Mouse (Mus musculus) erythroblast, embryonic 14.5 days (primary cell): ENCODE measurements around the gene Lgals1. TPM values are rescaled to one million over a fixed set of nuclear protein-coding genes. Genes with fewer than 3 reads are reported as not detected.

Experiments used
- H3K27me3 ChIP-seq: 2 replicates; pipeline ENCODE4 v1.6.1; 2012; ENCODE audit warnings: inconsistent platforms; ENCODE audit not compliant: control insufficient read depth
- H3K36me3 ChIP-seq: 2 replicates; pipeline ENCODE4 v1.6.1; 2012; ENCODE audit warnings: mild to moderate bottlenecking, inconsistent platforms; ENCODE audit not compliant: control insufficient read depth
- H3K4me1 ChIP-seq: 2 replicates; pipeline ENCODE4 v1.6.1; 2012; ENCODE audit warnings: inconsistent platforms; ENCODE audit not compliant: control insufficient read depth
- H3K4me3 ChIP-seq: replicated peaks from 2 replicates; pipeline ENCODE3; 2012; ENCODE audit warnings: moderate library complexity, mild to moderate bottlenecking, inconsistent platforms
- H3K9me3 ChIP-seq: 2 replicates; pipeline ENCODE4 v1.6.1; 2012; ENCODE audit warnings: low read length, inconsistent platforms, mixed read lengths; ENCODE audit not compliant: control insufficient read depth
- GATA1 ChIP-seq: IDR thresholded peaks from 2 replicates; pipeline ENCODE4 v1.6.1; 2012; ENCODE audit warnings: low read length, inconsistent platforms, mixed read lengths
- TAL1 ChIP-seq: IDR thresholded peaks from 3 replicates; pipeline ENCODE4 v1.6.1; 2012; ENCODE audit warnings: low read length, inconsistent platforms, mixed read lengths
- polyA plus RNA-seq: library from polyadenylated mRNA; stranded (reverse); fragments of >175 nt; gene quantifications from 2 replicates; pipeline ENCODE4 v1.2.3, GENCODE M21; 2012

Lgals1 gene
- polyA plus RNA-seq, 1 experiment, result 121 TPM

- Histone ChIP-seq H3K36me3 (peaks cover 49% of the 10 kb centered on the region), H3K4me3 (no peak overlapping the region), H3K27me3 (no peaks in the 10 kb centered on the region), H3K9me3 (peaks cover 5% of the 10 kb centered on the region), H3K4me1 (peaks cover 88% of the 10 kb centered on the region)
- TF ChIP-seq TAL1 (no peak), GATA1 (no peak)
These were observed 8.4 kb upstream of the Lgals1 start for GRCm38 (mm10) chr15:78918126-78918525.

GRCm38 (mm10) chr15:78919914-78920313 lies 6.6 kb upstream of the Lgals1 start:
- Histone ChIP-seq H3K36me3 (peaks cover 49% of the 10 kb centered on the region), H3K4me1 (peaks cover 89% of the 10 kb centered on the region), H3K4me3 (no peak overlapping the region), H3K27me3 (no peaks in the 10 kb centered on the region), H3K9me3 (peaks cover 5% of the 10 kb centered on the region)
- no peak for TF ChIP-seq TAL1
- TF ChIP-seq GATA1, result no peak

- Histone ChIP-seq H3K27me3 (no peaks in the 10 kb centered on the region), H3K4me1 (peaks cover 91% of the 10 kb centered on the region), H3K36me3 (peaks cover 36% of the 10 kb centered on the region), H3K4me3 (peak overlapping the region; percentile 59), H3K9me3 (peaks cover 5% of the 10 kb centered on the region)
- TF ChIP-seq GATA1 (peak; percentile 90), TAL1 (peak; percentile 88)
These were observed 3.8 kb upstream of the Lgals1 start for GRCm38 (mm10) chr15:78922700-78923099.

GRCm38 (mm10) chr15:78923585-78923984 lies 2.9 kb upstream of the Lgals1 start:
- Histone ChIP-seq H3K9me3 (peaks cover 5% of the 10 kb centered on the region), H3K4me3 (peak overlapping the region; percentile 59), H3K36me3 (peaks cover 28% of the 10 kb centered on the region), H3K4me1 (peaks cover 94% of the 10 kb centered on the region), H3K27me3 (no peaks in the 10 kb centered on the region)
- TF ChIP-seq TAL1 (no peak), GATA1 (peak; percentile 44; the same call in 1 of the 2 replicates)

GRCm38 (mm10) chr15:78925129-78925528 lies 1.4 kb upstream of the Lgals1 start:
- peak overlapping the region; percentile 1 for H3K4me3 ChIP-seq
- H3K27me3 ChIP-seq, result no peaks in the 10 kb centered on the region
- peaks cover 25% of the 10 kb centered on the region for H3K36me3 ChIP-seq
- H3K4me1 ChIP-seq, result peaks cover 93% of the 10 kb centered on the region
- H3K9me3 ChIP-seq, result peaks cover 5% of the 10 kb centered on the region
- no peak for TF ChIP-seq TAL1
- no peak for TF ChIP-seq GATA1

- TF ChIP-seq GATA1 (no peak), TAL1 (no peak)
- Histone ChIP-seq H3K4me1 (peaks cover 93% of the 10 kb centered on the region), H3K27me3 (no peaks in the 10 kb centered on the region), H3K4me3 (peak overlapping the region; percentile 61), H3K9me3 (no peaks in the 10 kb centered on the region), H3K36me3 (peaks cover 25% of the 10 kb centered on the region)
These were observed 679 bp downstream of the Lgals1 start for GRCm38 (mm10) chr15:78927021-78927787.

GRCm38 (mm10) chr15:78927788-78928457 lies 1.4 kb downstream of the Lgals1 start:
- Histone ChIP-seq H3K9me3 (no peaks in the 10 kb centered on the region), H3K27me3 (no peaks in the 10 kb centered on the region), H3K4me3 (peak overlapping the region; percentile 61), H3K36me3 (peaks cover 25% of the 10 kb centered on the region), H3K4me1 (peaks cover 90% of the 10 kb centered on the region)
- no peak for TF ChIP-seq TAL1
- no peak for TF ChIP-seq GATA1

- peaks cover 25% of the 10 kb centered on the region for H3K36me3 ChIP-seq
- H3K27me3 ChIP-seq, result no peaks in the 10 kb centered on the region
- H3K9me3 ChIP-seq, result no peaks in the 10 kb centered on the region
- H3K4me1 ChIP-seq, result peaks cover 90% of the 10 kb centered on the region
- peak overlapping the region; percentile 61 for H3K4me3 ChIP-seq
- no peak for TF ChIP-seq TAL1
- TF ChIP-seq GATA1, result no peak
These were observed 2.0 kb downstream of the Lgals1 start for GRCm38 (mm10) chr15:78928539-78928938.

GRCm38 (mm10) chr15:78930192-78930706 lies 3.7 kb downstream of the Lgals1 start:
- Histone ChIP-seq H3K4me1 (peaks cover 82% of the 10 kb centered on the region), H3K36me3 (peaks cover 22% of the 10 kb centered on the region), H3K4me3 (no peak overlapping the region), H3K27me3 (no peaks in the 10 kb centered on the region), H3K9me3 (no peaks in the 10 kb centered on the region)
- TF ChIP-seq GATA1 (no peak), TAL1 (no peak)
